Mouse (Mus musculus): Measurements from ENCODE around the gene Ccsap. TPM values are rescaled to one million over a fixed set of nuclear protein-coding genes. Genes with fewer than 3 reads are reported as not detected.
"Not testable (repeated sequence)": the region's sequence is repeated elsewhere in the genome, so short reads cannot be mapped to it uniquely, and the experiment has no call there.

The Ccsap gene
- polyA plus RNA-seq, 1 experiment = 0.84 TPM

GRCm38 (mm10) chr8:123836354-123836753 lies 23.7 kb downstream of the Ccsap start:
- DNase-seq (ENCODE audit: low read depth) = no peak

DNA sequence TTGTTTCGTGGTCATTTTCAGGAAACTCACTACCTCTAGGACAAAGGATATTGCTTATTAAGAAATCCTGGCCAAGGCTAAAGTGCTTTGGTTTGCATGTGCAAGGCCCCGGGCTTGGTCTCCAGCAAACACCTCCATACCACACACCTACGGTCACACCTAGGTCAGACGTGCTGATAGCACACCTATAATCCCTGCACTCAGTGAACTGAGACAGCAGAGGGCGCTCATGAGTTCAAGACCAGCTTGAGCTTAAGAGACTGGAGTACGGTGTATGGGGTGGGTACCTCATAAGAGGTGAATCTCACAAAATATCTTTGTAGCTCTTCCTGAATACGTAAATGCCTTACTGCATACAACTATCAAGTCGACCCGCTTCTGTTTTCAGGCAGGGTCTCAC lies 24.6 kb downstream of the Ccsap start:
- DNase-seq (ENCODE audit: low read depth) = no peak

DNA sequence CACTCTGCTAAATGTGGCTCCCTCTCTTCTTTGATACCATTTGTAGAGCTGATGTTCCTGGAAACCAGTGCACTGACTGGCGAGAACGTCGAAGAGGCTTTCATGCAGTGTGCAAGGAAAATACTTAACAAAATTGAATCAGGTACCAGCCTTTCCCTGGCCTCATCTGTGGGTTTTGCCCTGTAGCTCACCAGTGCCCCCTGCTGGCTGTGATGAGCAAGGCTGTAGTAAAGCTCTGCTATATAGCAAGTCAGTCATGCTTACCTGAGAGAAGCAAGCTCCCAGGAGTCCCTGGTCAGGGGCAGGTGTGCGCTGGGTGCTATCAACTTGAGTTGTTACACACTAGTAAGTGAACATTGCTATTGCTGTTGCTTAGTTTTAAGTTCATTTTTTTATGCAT lies 27.3 kb downstream of the Ccsap start:
- DNase-seq (ENCODE audit: low read depth) = no peak

GRCm38 (mm10) chr8:123827523-123827922 lies 32.5 kb downstream of the Ccsap start:
- DNase-seq (ENCODE audit: low read depth) = no peak

- DNase-seq (ENCODE audit: low read depth) = no peak
These were observed 33.3 kb downstream of the Ccsap start for GRCm38 (mm10) chr8:123826758-123827157.

GRCm38 (mm10) chr8:123826001-123826400 lies 34.0 kb downstream of the Ccsap start:
- no peak for DNase-seq (ENCODE audit: low read depth)

- DNase-seq (ENCODE audit: low read depth) = no peak
These were observed 36.4 kb downstream of the Ccsap start for GRCm38 (mm10) chr8:123823532-123824123.

DNA sequence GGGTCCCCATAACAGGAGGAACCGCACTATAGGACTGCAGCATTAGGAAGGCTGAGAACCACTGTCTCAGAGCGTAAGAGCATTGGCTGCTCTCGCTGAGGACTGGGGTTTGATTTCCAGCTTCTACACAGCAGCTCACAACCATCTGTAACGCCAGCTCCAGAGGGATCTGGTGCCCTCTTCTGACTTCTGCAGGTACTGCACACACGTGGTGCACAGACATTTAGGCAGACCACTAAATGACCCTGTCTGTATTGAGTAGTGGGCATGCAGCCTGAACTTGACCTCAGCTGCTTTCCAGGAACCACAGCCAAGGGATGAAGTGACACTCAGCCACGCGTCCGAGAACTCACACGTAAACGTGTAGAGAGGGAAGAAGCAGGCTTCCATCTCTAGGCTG lies 36.9 kb downstream of the Ccsap start:
- no peak for DNase-seq (ENCODE audit: low read depth)

GRCm38 (mm10) chr8:123820780-123821179 lies 39.2 kb downstream of the Ccsap start:
- no peak for DNase-seq (ENCODE audit: low read depth)

- DNase-seq (ENCODE audit: low read depth) = no peak
These were observed 40.1 kb downstream of the Ccsap start for GRCm38 (mm10) chr8:123819683-123820610.

DNA sequence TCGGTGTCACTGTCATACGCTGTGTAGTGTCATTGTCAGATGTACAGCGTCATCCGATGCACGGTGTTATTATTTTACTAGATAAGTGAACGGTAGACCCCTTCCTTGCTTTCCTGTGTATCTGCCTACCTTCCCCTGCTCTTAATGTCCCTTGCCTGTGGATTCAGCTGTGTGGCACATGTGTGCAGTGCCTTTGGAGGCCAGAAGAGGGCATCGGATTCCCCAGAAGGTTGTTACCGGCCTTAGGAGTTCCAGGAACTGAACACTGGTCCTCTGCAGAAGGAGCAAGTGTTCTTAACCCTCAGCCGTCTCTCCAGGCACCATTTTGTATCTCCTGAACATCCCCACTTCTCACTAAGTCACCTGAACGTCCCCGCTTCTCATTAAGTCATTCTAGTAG lies 42.3 kb downstream of the Ccsap start:
- DNase-seq (ENCODE audit: low read depth) = no peak

DNA sequence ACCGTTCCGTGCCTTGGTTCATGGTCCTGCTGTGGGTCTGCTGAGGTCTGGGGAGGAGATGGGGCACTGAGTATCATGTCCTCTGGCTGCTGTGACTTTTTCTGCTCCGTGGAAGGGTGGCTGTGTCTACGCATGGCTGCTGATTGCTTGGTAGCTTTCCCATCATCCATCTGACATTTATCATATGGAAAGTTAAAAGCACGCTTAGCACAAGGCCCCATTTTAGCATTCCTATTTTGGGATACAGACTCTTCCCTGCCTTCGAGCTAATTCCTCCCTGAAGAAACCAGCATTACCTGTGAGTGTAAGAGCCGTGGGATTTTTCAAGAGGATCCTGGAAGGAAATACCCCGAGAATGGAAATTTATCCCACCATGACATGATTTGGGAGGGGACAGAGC lies 43.1 kb downstream of the Ccsap start:
- no peak for DNase-seq (ENCODE audit: low read depth)

GRCm38 (mm10) chr8:123815325-123815724 lies 44.7 kb downstream of the Ccsap start:
- no peak for DNase-seq (ENCODE audit: low read depth)

- DNase-seq (ENCODE audit: low read depth) = no peak
These were observed 46.1 kb downstream of the Ccsap start for GRCm38 (mm10) chr8:123813892-123814266.

- DNase-seq (ENCODE audit: low read depth) = no peak
These were observed 46.7 kb downstream of the Ccsap start for GRCm38 (mm10) chr8:123813173-123813891.

- DNase-seq (ENCODE audit: low read depth) = no peak
These were observed 47.8 kb downstream of the Ccsap start for GRCm38 (mm10) chr8:123812227-123812626.

GRCm38 (mm10) chr8:123809342-123809741 lies 50.7 kb downstream of the Ccsap start:
- DNase-seq (ENCODE audit: low read depth) = not testable (repeated sequence)

- no peak for DNase-seq (ENCODE audit: low read depth)
These were observed 51.3 kb downstream of the Ccsap start for GRCm38 (mm10) chr8:123808671-123809070.

- no peak for DNase-seq (ENCODE audit: low read depth)
These were observed 52.0 kb downstream of the Ccsap start for GRCm38 (mm10) chr8:123807852-123808573.

GRCm38 (mm10) chr8:123807024-123807431 lies 53.0 kb downstream of the Ccsap start:
- no peak for DNase-seq (ENCODE audit: low read depth)

DNA sequence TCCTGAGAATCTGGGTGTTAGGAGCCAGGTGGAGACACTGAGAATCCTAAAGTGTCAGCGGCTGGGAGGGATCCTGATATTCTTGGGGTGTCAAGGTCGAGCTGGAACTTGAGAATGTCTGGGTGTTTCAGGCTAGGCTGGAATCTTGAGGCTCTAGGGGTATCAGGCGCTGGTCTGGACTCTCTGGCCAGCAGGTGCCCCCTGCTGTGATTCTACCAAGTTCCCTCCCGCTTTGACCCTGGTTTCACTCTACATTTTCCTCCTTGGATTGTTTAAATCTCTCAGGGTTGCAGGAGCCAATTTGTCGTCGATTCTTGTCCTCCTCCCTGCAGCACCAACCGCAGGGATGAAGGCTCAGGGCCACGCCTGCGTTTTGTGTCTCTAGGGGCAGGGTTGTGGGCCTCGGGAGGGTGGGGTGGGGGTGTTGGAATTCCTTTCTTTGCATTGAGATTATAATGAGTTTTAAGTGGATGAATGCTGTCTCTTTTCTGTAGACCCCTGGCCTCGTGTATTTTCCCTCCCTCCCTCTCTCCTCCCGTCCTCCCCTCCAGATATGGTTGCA lies 53.6 kb downstream of the Ccsap start:
- no peak for DNase-seq (ENCODE audit: low read depth)
